In the genomic region with DNA sequence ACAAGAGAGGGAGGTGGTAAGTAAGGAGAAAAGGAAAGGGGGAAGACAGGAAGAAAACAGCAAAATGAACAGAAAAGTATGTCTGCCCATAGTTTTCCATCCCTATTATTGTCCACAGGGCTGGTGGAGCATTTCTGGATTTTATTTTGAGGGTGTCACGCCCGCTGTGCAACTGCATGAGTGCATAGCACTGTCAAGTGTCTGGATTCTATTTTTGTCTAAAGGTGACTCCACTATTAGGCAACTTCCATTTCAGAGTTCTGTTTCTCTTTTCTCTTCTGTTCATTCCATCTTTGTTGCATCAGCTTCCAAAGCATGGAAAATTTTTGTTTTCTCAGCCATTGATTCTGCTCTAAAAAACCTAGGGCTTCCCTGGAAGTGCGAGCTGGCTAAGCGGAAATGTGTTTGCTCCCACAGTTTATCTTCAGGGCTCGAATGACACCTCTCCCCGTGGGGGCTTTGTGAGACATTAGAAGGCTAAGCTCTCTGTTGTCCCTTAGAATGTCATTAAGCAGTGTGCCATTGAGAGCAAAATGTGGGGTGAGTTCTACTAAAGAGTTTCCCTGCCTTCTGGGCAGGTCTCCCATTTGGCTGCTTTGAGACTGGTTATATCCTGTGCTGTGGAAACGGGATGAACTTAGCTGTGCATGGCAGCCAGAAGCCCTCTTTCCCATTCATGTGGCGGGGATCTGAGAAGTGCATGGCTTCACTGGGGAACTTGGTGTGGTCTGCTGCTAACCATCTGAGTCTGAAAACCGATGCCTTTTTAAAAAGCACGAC, we compare ENCODE assay signal across 8 mouse cellular contexts.
DNase-seq lines count a peak whose midpoint lies in the region; ATAC-seq and TF ChIP-seq lines count a peak whose summit lies in the region.

No protein-coding gene starts in this region.

- 50% methylated on average over 10 of the region's 10 CpGs for WGBS in cerebellum, adult 2 months
- WGBS in hindbrain, embryonic 14.5 days: 26% methylated on average over 10 of the region's 10 CpGs

- H3K4me3 ChIP-seq in cerebellum, adult 2 months (replicated peaks; ENCODE audit: insufficient read depth, low read depth, low read length): no peak overlapping the region
- H3K4me3 ChIP-seq in hindbrain, embryonic 14.5 days (replicated peaks; ENCODE audit: low read length): no peak overlapping the region

- H3K9ac ChIP-seq in hindbrain, embryonic 14.5 days: no peak overlapping the region

- no peak overlapping the region for H3K4me2 ChIP-seq in hindbrain, embryonic 14.5 days (replicated peaks)

- in situ Hi-C loops in Patski (cut with MboI; ENCODE audit: low pct_unique_long_range_greater_than_20kb): no loop called here

- no peak overlapping the region for H3K27ac ChIP-seq in cerebellum, adult 2 months (ENCODE audit: insufficient read depth, low read length)
- no peak overlapping the region for H3K27ac ChIP-seq in hindbrain, embryonic 14.5 days

- 0 out of 2 replicates have a peak, but pooled peaks cover 4% of the 10 kb centered on the region for H3K4me1 ChIP-seq in cerebellum, adult 2 months (ENCODE audit: control insufficient read depth, insufficient read depth, low read length)
- peaks cover 31% of the 10 kb centered on the region for H3K4me1 ChIP-seq in hindbrain, embryonic 14.5 days (replicated peaks; ENCODE audit: control insufficient read depth, insufficient read depth, low read length)

- no peak for DNase-seq in Patski (ENCODE audit: low read depth, low spot score)
- peak; percentile 19 to 29 for DNase-seq in cerebellum, adult 2 months
- DNase-seq in gastrocnemius, adult 8-10 months (ENCODE audit: low spot score in 2 of 2): peak; percentile 23 to 37
- no peak for DNase-seq in hindbrain, embryonic 14.5 days (ENCODE audit: low spot score)
- peak; percentile 51 for DNase-seq in lung, postnatal 10 days
- no peak for DNase-seq in thymus, postnatal 4 days
- DNase-seq in adrenal gland, postnatal 10 days: no peak
- no peak for DNase-seq in spleen, adult 18-20 months

- peak; percentile 44 for ATAC-seq in Patski
- ATAC-seq in hindbrain, embryonic 14.5 days (ENCODE audit: low FRiP score): peak; percentile 58; the same call in 1 of the 2 replicates

- no peaks in the 10 kb centered on the region for H3K27me3 ChIP-seq in Patski
- H3K27me3 ChIP-seq in cerebellum, adult 2 months (ENCODE audit: control insufficient read depth, insufficient read depth, low read length): no peaks in the 10 kb centered on the region
- H3K27me3 ChIP-seq in hindbrain, embryonic 14.5 days (ENCODE audit: control insufficient read depth, insufficient read depth, low read length): no peaks in the 10 kb centered on the region

- no peaks in the 10 kb centered on the region for H3K9me3 ChIP-seq in hindbrain, embryonic 14.5 days (ENCODE audit: control insufficient read depth, low read length)

- no peak for TF ChIP-seq CTCF in Patski (IDR thresholded peaks at IDR 0.05)
- TF ChIP-seq CTCF in cerebellum, adult 2 months (IDR thresholded peaks at IDR 0.05; ENCODE audit: borderline replicate concordance, insufficient read depth, low read depth, low read length): no peak

- POLR2A ChIA-PET in Patski (lab: Charles Lee): no interaction called here

- TF ChIP-seq POLR2A in cerebellum, adult 2 months (IDR thresholded peaks at IDR 0.05; ENCODE audit: borderline replicate concordance, insufficient read depth, low read length): no peak

- CTCF ChIA-PET in Patski (lab: Charles Lee): no interaction called here

- H3K36me3 ChIP-seq in hindbrain, embryonic 14.5 days (replicated peaks; ENCODE audit: control insufficient read depth, insufficient read depth): no peaks in the 10 kb centered on the region

Comparison
In these comparisons a context has a peak if more than half of its experiments do, and no peak if none do; other contexts are left out.
1. DNase-seq: peak in cerebellum, adult 2 months (2 of 2), gastrocnemius, adult 8-10 months (2 of 2) and lung, postnatal 10 days (single experiment); none in Patski (single experiment), hindbrain, embryonic 14.5 days (single experiment), thymus, postnatal 4 days (single experiment), adrenal gland, postnatal 10 days (single experiment) and spleen, adult 18-20 months (0 of 2).